Comparison of ENCODE assay signal across 8 mouse cellular contexts in genomic region chr2:132240457-132240856, GRCm38 (mm10). TPM values are rescaled to one million over a fixed set of nuclear protein-coding genes. Genes with fewer than 3 reads are reported as not detected.
DNase-seq lines count a peak whose midpoint lies in the region; ATAC-seq lines count a peak whose summit lies in the region.
"Not testable (repeated sequence)": the region's sequence is repeated elsewhere in the genome, so short reads cannot be mapped to it uniquely, and the experiment has no call there.

No protein-coding gene starts in this region.

- not testable (repeated sequence) for H3K27me3 ChIP-seq in limb, embryonic 11.5 days (ENCODE audit: control insufficient read depth, insufficient read depth, low read length); midbrain, embryonic 10.5 days (ENCODE audit: low read depth, poor library complexity, severe bottlenecking)

- ATAC-seq in limb, embryonic 11.5 days (ENCODE audit: insufficient number of reproducible peaks, low FRiP score, low TSS enrichment, low read depth), result not testable (repeated sequence)

- H3K27ac ChIP-seq in limb, embryonic 11.5 days (replicated peaks; ENCODE audit: low read depth, low read length); midbrain, embryonic 10.5 days (replicated peaks): not testable (repeated sequence)

- not testable (repeated sequence) for H3K9ac ChIP-seq in limb, embryonic 11.5 days (ENCODE audit: low read length)

- H3K9me3 ChIP-seq in limb, embryonic 11.5 days (ENCODE audit: control insufficient read depth, low read length); midbrain, embryonic 10.5 days (replicated peaks): not testable (repeated sequence)

- intact Hi-C loops in gastrocnemius, postnatal 14 days (cut with DNase I; ENCODE audit: low total_unique reads), result loop anchor here (5.0 kb wide), 1 partner anchor 418 kb away; no protein-coding TSS in a partner anchor

- WGBS in limb, embryonic 11.5 days, result 27% methylated on average over 7 of the region's 10 CpGs
- WGBS in midbrain, embryonic 10.5 days, result 40% methylated on average over 10 of the region's 10 CpGs

- DNase-seq in B cell, adult 2 months, result peak; percentile 59 to 60
- DNase-seq in adrenal gland, postnatal 25 days, result peak; percentile 76
- peak; percentile 77 for DNase-seq in embryo, embryonic 10.5 days (ENCODE audit: low spot score)
- peak; percentile 56 for DNase-seq in gastrocnemius, postnatal 14 days
- peak; percentile 52 for DNase-seq in kidney, adult 9 months
- peak; percentile 75 for DNase-seq in limb, embryonic 11.5 days (ENCODE audit: low spot score)
- peak; percentile 43 for DNase-seq in midbrain, embryonic 10.5 days (ENCODE audit: low spot score)
- DNase-seq in right cerebral cortex, postnatal 4 days, result peak; percentile 84

- H3K36me3 ChIP-seq in limb, embryonic 11.5 days (ENCODE audit: control insufficient read depth, insufficient read depth, low read length), result not testable (repeated sequence)
- peaks cover 39% of the 10 kb centered on the region for H3K36me3 ChIP-seq in midbrain, embryonic 10.5 days

- H3K4me3 ChIP-seq in limb, embryonic 11.5 days (ENCODE audit: low read depth, low read length); midbrain, embryonic 10.5 days: not testable (repeated sequence)

- H3K4me2 ChIP-seq in limb, embryonic 11.5 days (ENCODE audit: low read depth, severe bottlenecking), result not testable (repeated sequence)

- not testable (repeated sequence) for H3K4me1 ChIP-seq in limb, embryonic 11.5 days (ENCODE audit: control insufficient read depth, insufficient read depth, low read length); midbrain, embryonic 10.5 days

RNA-seq across cellular contexts. Expression of gene Tmem230, which starts 7.2 kb away (rescaled TPM):
- 46.2 and 46.4 TPM in 2 replicates for total RNA-seq in adrenal gland, postnatal 25 days (2021)
- total RNA-seq in gastrocnemius, postnatal 14 days (2021), result 10 to 100 TPM; 20.4 to 22.1 TPM
- 49.0 and 54.2 TPM in 2 replicates for polyA plus RNA-seq in limb, embryonic 11.5 days (2014; fragmentation: Nextera tagmentation; extraction: Ambion mirVana)
- 40.3 and 47.6 TPM in 2 replicates for polyA plus RNA-seq in midbrain, embryonic 10.5 days (2016; fragmentation: Nextera tagmentation; extraction: Ambion mirVana)

RNA-seq across cellular contexts. Expression of gene Pcna, which starts 12.7 kb away (rescaled TPM):
- total RNA-seq in adrenal gland, postnatal 25 days (2021), result 92.6 and 103 TPM in 2 replicates
- 10 to 100 TPM; 24.7 to 29.9 TPM for total RNA-seq in gastrocnemius, postnatal 14 days (2021)
- polyA plus RNA-seq in limb, embryonic 11.5 days (2014; fragmentation: Nextera tagmentation; extraction: Ambion mirVana), result 409 and 410 TPM in 2 replicates
- 383 and 428 TPM in 2 replicates for polyA plus RNA-seq in midbrain, embryonic 10.5 days (2016; fragmentation: Nextera tagmentation; extraction: Ambion mirVana)

RNA-seq across cellular contexts. Expression of gene Cds2, which starts 22.5 kb away (rescaled TPM):
- total RNA-seq in adrenal gland, postnatal 25 days (2021), result 70.5 and 91.0 TPM in 2 replicates
- total RNA-seq in gastrocnemius, postnatal 14 days (2021), result 10 to 100 TPM; 22.2 to 22.4 TPM
- polyA plus RNA-seq in limb, embryonic 11.5 days (2014; fragmentation: Nextera tagmentation; extraction: Ambion mirVana), result 27.3 and 27.4 TPM in 2 replicates
- polyA plus RNA-seq in midbrain, embryonic 10.5 days (2016; fragmentation: Nextera tagmentation; extraction: Ambion mirVana), result 21.4 and 22.7 TPM in 2 replicates
